Mouse (Mus musculus): ENCODE results near the gene Grhpr.
A peak's percentile ranks its signal among the peaks of the same experiment; 100 is the strongest.
"Not testable (repeated sequence)": the region's sequence is repeated elsewhere in the genome, so short reads cannot be mapped to it uniquely, and the experiment has no call there.

The Grhpr gene

GRCm38 (mm10) chr4:44981280-44981973 is at the start of gene Grhpr:
Gene Grhpr (plus strand): TSS chr4:44981395.
- DNase-seq, result peak; percentile 67

- no peak for DNase-seq
Measured at GRCm38 (mm10) chr4:44931732-44932131, 49.5 kb upstream of the Grhpr start.

GRCm38 (mm10) chr4:44938359-44939340 is 42.5 kb upstream of the Grhpr start:
- no peak for DNase-seq

- DNase-seq, result no peak
Measured at GRCm38 (mm10) chr4:44939576-44940249, 41.5 kb upstream of the Grhpr start.

GRCm38 (mm10) chr4:44940286-44940685 is 40.9 kb upstream of the Grhpr start:
- DNase-seq, result no peak

GRCm38 (mm10) chr4:44942237-44942636 is 39.0 kb upstream of the Grhpr start:
- DNase-seq, result no peak

GRCm38 (mm10) chr4:44943480-44943879 is 37.7 kb upstream of the Grhpr start:
- no peak for DNase-seq

- no peak for DNase-seq
Measured at GRCm38 (mm10) chr4:44944426-44945075, 36.6 kb upstream of the Grhpr start.

- DNase-seq, result not testable (repeated sequence)
Measured at GRCm38 (mm10) chr4:44946126-44946525, 35.1 kb upstream of the Grhpr start.

- DNase-seq, result no peak
Measured at GRCm38 (mm10) chr4:44947464-44947863, 33.7 kb upstream of the Grhpr start.

- no peak for DNase-seq
Measured at GRCm38 (mm10) chr4:44948314-44948713, 32.9 kb upstream of the Grhpr start.

- no peak for DNase-seq
Measured at GRCm38 (mm10) chr4:44953041-44953440, 28.2 kb upstream of the Grhpr start.

GRCm38 (mm10) chr4:44958776-44959175 is 22.4 kb upstream of the Grhpr start:
- DNase-seq, result no peak

- DNase-seq, result no peak
Measured at GRCm38 (mm10) chr4:44959220-44959619, 22.0 kb upstream of the Grhpr start.

GRCm38 (mm10) chr4:44963156-44963555 is 18.0 kb upstream of the Grhpr start:
- DNase-seq, result no peak

- DNase-seq, result no peak
Measured at GRCm38 (mm10) chr4:44965175-44965574, 16.0 kb upstream of the Grhpr start.

- DNase-seq, result no peak
Measured at GRCm38 (mm10) chr4:44965736-44966135, 15.5 kb upstream of the Grhpr start.

- DNase-seq, result no peak
Measured at GRCm38 (mm10) chr4:44967402-44967801, 13.8 kb upstream of the Grhpr start.

- no peak for DNase-seq
Measured at GRCm38 (mm10) chr4:44970056-44970455, 11.1 kb upstream of the Grhpr start.

- peak; percentile 30 for DNase-seq
Measured at GRCm38 (mm10) chr4:44970612-44971110, 10.5 kb upstream of the Grhpr start.

GRCm38 (mm10) chr4:44973450-44973849 is 7.7 kb upstream of the Grhpr start:
- DNase-seq, result peak; percentile 84

- no peak for DNase-seq
Measured at GRCm38 (mm10) chr4:44973871-44974270, 7.3 kb upstream of the Grhpr start.

- DNase-seq, result no peak
Measured at GRCm38 (mm10) chr4:44974331-44974730, 6.9 kb upstream of the Grhpr start.
